Mouse (Mus musculus): ENCODE data around the gene Ccdc88a.
"Not testable (repeated sequence)": the region's sequence is repeated elsewhere in the genome, so short reads cannot be mapped to it uniquely, and the experiment has no call there.

The Ccdc88a gene

DNA sequence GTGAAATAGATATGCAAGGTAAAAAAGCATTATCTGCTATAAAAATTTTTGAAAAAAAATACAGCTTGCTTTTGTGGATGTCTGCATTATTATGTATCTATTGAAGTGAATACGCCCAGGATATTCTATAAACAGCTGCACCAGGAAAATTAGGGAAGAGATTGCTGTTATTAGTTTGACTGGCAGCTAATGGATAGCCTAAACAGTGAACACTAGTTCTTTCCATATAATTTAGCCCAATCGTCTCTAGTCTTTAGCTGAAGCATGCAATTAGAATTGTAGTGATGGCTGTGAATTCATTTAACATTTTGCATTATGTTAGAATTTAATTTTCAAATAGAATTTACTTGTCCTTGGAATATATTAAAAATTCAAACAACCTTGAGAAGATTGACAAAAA, 75.3 kb downstream of the Ccdc88a start:
- DNase-seq (ENCODE audit: low spot score) = no peak

- DNase-seq (ENCODE audit: low spot score) = no peak
Measured at GRCm38 (mm10) chr11:29474676-29475075, 101.2 kb downstream of the Ccdc88a start.

GRCm38 (mm10) chr11:29493135-29493534, 119.7 kb downstream of the Ccdc88a start:
- no peak for DNase-seq (ENCODE audit: low spot score)

- no peak for DNase-seq (ENCODE audit: low spot score)
Measured at GRCm38 (mm10) chr11:29496962-29497361, 123.5 kb downstream of the Ccdc88a start.

DNA sequence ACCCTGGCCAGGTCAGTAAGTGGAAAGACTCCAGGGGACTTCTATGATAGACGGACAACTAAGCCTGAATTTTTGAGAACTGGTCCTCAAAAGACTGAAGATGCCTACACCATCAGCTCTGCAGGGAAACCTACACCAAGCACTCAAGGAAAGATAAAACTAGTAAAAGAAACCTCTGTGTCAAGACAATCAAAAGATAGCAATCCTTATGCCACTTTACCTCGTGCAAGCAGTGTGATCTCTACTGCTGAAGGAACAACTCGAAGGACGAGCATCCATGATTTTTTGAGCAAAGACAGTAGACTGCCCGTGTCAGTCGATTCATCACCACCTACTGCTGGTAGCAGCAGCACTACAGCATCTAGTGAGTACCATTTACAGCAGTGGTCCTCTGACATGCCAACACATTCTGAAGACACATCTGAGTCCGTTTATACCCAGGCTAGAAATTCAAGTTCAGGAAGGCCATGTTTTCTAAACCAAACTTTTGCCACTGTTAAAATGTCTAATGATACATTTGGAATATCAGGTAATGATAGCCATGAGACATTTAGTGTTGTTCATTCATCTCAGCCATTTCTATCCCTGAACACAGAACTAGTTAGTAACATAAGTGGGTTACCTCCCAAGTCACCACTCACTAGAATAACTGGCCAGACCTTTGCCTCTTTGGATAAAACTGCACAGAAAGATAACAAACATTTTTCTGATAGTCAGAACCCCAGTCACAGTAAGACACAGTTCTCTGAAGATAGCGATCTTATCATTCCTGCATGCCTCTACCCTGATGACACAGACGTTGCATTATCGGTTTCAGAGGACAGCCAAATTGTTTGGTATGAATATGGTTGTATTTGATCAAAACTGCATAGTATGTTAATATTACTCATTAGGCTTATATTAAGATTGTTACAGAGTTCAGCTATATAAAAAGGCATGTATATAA, 130.8 kb downstream of the Ccdc88a start:
- no peak for DNase-seq (ENCODE audit: low spot score)

- no peak for DNase-seq (ENCODE audit: low spot score)
Measured at GRCm38 (mm10) chr11:29504899-29505625, 131.6 kb downstream of the Ccdc88a start.

- no peak for DNase-seq (ENCODE audit: low spot score)
Measured at GRCm38 (mm10) chr11:29509421-29509820, 136.0 kb downstream of the Ccdc88a start.

- no peak for DNase-seq (ENCODE audit: low spot score)
Measured at GRCm38 (mm10) chr11:29512818-29513535, 139.5 kb downstream of the Ccdc88a start.

GRCm38 (mm10) chr11:29514325-29514681, 140.8 kb downstream of the Ccdc88a start:
- no peak for DNase-seq (ENCODE audit: low spot score)

GRCm38 (mm10) chr11:29514682-29515412, 141.4 kb downstream of the Ccdc88a start, which contains the start of gene Prorsd1:
TSS of gene Prorsd1 (minus strand) at chr11:29515033.
- DNase-seq (ENCODE audit: low spot score) = peak; percentile 95

DNA sequence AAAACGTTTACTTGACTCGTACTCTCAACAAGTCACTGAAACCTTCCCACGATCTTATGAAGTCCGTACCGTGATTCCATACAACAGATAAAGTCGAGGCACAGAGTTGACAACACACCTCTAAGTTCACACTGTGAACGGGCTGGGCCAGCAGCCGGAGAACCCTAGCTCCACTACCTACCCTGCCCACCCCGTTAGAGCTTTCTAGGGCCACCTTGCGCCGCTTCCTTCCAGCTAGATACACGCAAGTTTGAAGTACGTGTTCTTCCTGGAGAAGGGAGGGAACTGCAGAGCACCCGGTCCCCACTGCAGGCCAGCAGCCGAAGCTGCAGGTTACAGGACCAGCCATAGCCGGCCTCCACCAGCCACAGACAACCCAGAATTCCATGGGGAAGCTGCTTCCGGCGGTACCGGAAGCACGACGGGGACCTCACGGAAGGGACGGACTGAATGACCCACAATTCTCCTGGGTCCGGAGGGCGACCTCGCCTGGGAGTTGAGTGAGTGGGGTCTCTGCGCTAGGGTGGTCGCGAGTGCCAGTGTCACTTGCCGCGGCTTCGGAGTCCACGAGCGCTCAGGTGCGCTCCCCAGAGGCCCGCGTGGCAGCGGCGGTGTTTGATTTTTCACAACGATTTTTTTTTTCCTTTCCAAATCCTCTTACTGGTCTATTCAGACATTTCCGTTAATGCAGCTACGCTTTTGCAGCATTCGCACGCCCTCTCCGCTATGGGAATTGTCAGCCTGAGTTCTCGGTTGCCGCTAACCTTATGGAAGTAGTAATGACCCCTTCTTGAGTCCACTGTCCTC, 152.7 kb downstream of the Ccdc88a start, which contains the start of gene Mtif2:
Gene Mtif2, plus strand, starts transcription at position 421 of the 807 bp plus-strand sequence.
- DNase-seq (ENCODE audit: low spot score) = peak; percentile 85

GRCm38 (mm10) chr11:29538201-29538600, 164.7 kb downstream of the Ccdc88a start:
- no peak for DNase-seq (ENCODE audit: low spot score)

- DNase-seq (ENCODE audit: low spot score) = no peak
Measured at GRCm38 (mm10) chr11:29544225-29544945, 170.9 kb downstream of the Ccdc88a start.

DNA sequence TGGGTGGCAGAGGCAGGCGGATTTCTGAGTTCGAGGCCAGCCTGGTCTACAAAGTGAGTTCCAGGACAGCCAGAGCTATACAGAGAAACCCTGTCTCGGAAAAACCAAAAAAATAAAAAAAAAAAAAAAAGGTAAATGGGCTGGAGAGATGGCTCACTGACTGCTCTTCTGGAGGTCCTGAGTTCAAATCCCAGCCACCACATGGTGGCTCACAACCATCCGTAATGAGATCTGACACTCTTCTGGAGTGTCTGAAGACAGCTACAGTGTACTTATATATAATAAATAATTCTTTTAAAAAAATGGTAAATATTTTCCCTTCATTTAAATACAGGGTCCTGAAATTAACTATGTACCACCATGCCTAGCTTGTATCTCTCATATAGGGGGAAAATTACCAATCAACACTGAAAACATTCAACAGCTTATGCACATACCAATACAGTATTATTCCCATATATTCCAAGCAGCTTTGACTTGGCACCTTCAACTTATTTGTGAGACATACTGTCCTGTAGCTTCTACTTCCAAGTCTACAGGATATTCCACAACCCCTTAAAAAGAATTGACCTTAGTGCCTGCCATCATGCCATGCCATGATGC, 171.8 kb downstream of the Ccdc88a start:
- DNase-seq (ENCODE audit: low spot score) = not testable (repeated sequence)

DNA sequence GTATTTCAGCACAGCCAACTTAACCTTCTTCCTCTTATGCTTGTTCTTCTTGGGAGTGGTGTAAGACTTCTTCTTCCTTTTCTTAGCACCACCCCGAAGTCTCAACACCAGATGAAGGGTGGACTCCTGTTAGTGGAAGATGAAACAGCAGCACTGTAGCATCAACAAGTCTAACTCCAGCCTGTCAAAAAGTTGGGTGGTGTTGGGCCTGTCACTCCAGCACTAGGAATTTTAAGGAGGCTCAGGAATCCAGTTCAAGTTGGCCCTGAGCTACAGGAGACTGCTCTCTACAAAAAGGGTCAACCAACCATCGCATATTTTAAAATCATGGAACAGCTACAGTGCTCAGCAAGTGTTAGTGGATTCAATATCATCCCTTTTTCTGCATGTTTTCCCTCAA, 172.8 kb downstream of the Ccdc88a start:
- not testable (repeated sequence) for DNase-seq (ENCODE audit: low spot score)

DNA sequence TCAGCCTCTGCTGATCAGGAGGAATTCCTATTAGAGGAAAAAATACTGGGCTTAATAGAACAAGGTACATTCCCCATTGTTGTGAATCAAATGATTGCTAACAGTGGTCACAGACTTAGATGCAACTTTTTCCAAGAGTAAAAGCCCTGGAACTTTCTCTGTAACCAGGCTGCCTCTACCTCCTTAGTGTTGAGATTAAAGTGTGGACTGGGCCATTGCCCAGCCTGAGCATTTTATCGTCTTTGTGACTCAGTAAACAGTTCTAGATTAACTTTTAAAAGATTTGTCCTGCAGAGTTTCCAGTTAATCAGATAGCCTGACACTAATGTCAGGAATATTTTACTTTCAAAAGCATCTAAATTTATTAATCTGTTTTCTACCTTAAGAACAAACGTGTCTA, 173.3 kb downstream of the Ccdc88a start:
- no peak for DNase-seq (ENCODE audit: low spot score)

GRCm38 (mm10) chr11:29547249-29547751, 173.8 kb downstream of the Ccdc88a start:
- no peak for DNase-seq (ENCODE audit: low spot score)

- DNase-seq (ENCODE audit: low spot score) = peak; percentile 97
Measured at GRCm38 (mm10) chr11:29547752-29548503, 174.5 kb downstream of the Ccdc88a start, which contains the start of the genes Clhc1 and Rps27a. TSS of gene Clhc1 (plus strand) at chr11:29547950. TSS of gene Rps27a (minus strand) at chr11:29548109.
